Mouse (Mus musculus) ES-E14 (cell line): Measurements from ENCODE around the gene Mcm3ap. TPM values are rescaled to one million over a fixed set of nuclear protein-coding genes. Genes with fewer than 3 reads are reported as not detected.
A peak's percentile ranks its signal among the peaks of the same experiment; 100 is the strongest.

Source experiments
- DNase-seq: peaks from one replicate; pipeline ENCODE4 v3.0.0-alpha.2; 2013; ENCODE audit warnings: low read depth, low spot score
- H3K27ac ChIP-seq: 2 replicates; pipeline ENCODE4 v1.5.1; 2012; ENCODE audit warnings: low read depth, mild to moderate bottlenecking, low read length, moderate library complexity, mixed read lengths; ENCODE audit not compliant: poor library complexity, insufficient read depth, severe bottlenecking
- H3K36me3 ChIP-seq: 2 replicates; pipeline ENCODE4 v1.6.1; 2012; ENCODE audit warnings: mild to moderate bottlenecking, low read length, moderate library complexity, mixed read lengths; ENCODE audit not compliant: control insufficient read depth, poor library complexity, insufficient read depth, severe bottlenecking
- H3K4me1 ChIP-seq, 2 experiments: fragments of 150-350 bp in 1 of 2; sonication (generic) in 1 of 2; 2 replicates each; pipeline ENCODE4 v1.6.1; 2012; ENCODE audit warnings: low read length in 2 of 2, mild to moderate bottlenecking in 1 of 2, mixed read lengths in 1 of 2; ENCODE audit not compliant: control insufficient read depth in 2 of 2, insufficient read depth in 2 of 2, poor library complexity in 1 of 2
- H3K4me3 ChIP-seq, 2 experiments: fragments of 150-350 bp in 1 of 2; sonication (generic) in 1 of 2; 2 replicates each; pipeline ENCODE4 v1.5.1; 2012; ENCODE audit warnings: low read length in 2 of 2, low read depth in 1 of 2, mild to moderate bottlenecking in 1 of 2, mixed read lengths in 1 of 2; ENCODE audit not compliant: insufficient read depth in 1 of 2, poor library complexity in 1 of 2, severe bottlenecking in 1 of 2
- H3K9ac ChIP-seq: 2 replicates; pipeline ENCODE4 v1.6.1; 2012; ENCODE audit warnings: low read depth, mild to moderate bottlenecking, low read length, mixed read lengths; ENCODE audit not compliant: poor library complexity, insufficient read depth, severe bottlenecking
- H3K9me3 ChIP-seq: fragments of 150-350 bp; sonication (generic); 2 replicates; pipeline ENCODE4 v1.6.1; 2012; ENCODE audit warnings: low read depth, mild to moderate bottlenecking, low read length; ENCODE audit not compliant: control insufficient read depth, insufficient read depth
- CHD2 ChIP-seq: IDR thresholded peaks from 2 replicates; pipeline ENCODE4 v1.6.1; 2014; ENCODE audit warnings: mild to moderate bottlenecking, low read depth, low read length, inconsistent platforms
- HCFC1 ChIP-seq: IDR thresholded peaks from 2 replicates; pipeline ENCODE4 v1.6.1; 2012; ENCODE audit warnings: low read length, inconsistent platforms, borderline replicate concordance; ENCODE audit not compliant: insufficient read depth
- MAFK ChIP-seq: IDR thresholded peaks from 2 replicates; pipeline ENCODE4 v1.6.1; 2014; ENCODE audit warnings: mild to moderate bottlenecking, low read depth, low read length, inconsistent platforms; ENCODE audit not compliant: insufficient read depth
- ZC3H11A ChIP-seq: IDR thresholded peaks from 2 replicates; pipeline ENCODE4 v1.6.1; 2012; ENCODE audit warnings: low read depth, mild to moderate bottlenecking, inconsistent platforms, low read length, borderline replicate concordance
- ZNF384 ChIP-seq: IDR thresholded peaks from 2 replicates; pipeline ENCODE4 v1.6.1; 2012; ENCODE audit warnings: low read depth, low read length, inconsistent platforms
- in situ Hi-C, 2 experiments: fragments of 600-800 bp; cut with MboI; formaldehyde crosslinking; loops; one replicate each; pipeline ENCODE4 v1.15.1; 2025; ENCODE audit warnings: low sequenced_read_pairs in 2 of 2, inconsistent platforms in 1 of 2; ENCODE audit not compliant: unreplicated experiment in 2 of 2
- total RNA-seq: library from RNA; depleted of rRNA; stranded (reverse); fragments of 300-350 nt; gene quantifications from 2 replicates; pipeline ENCODE4 v1.2.3, GENCODE M21; 2012; rRNA removed

The Mcm3ap gene
- total RNA-seq = 94.6 and 110 TPM in 2 replicates

- no peaks in the 10 kb centered on the region for H3K9me3 ChIP-seq
- in situ Hi-C loops = no loop called here
- DNase-seq = peak; percentile 82
- H3K27ac ChIP-seq = no peak within 1 kb of the TSS
- H3K4me3 ChIP-seq = peak within 1 kb of the TSS; percentile 93 to 99
- peaks cover 17% of the 10 kb centered on the region for H3K36me3 ChIP-seq
- TF ChIP-seq CHD2 = 0 out of 2 replicates have a peak, but pooled peaks have one; percentile 16
- TF ChIP-seq HCFC1 = peak; percentile 81; the same call in 1 of the 2 replicates
- TF ChIP-seq ZNF384 = peak; percentile 65
- no peak for TF ChIP-seq ZC3H11A
- peaks cover 0 to 5% of the 10 kb centered on the region in 2 experiments; a peak in 2 of 4 replicates for H3K4me1 ChIP-seq
- H3K9ac ChIP-seq = peak within 1 kb of the TSS; percentile 99
These were observed at the start of gene Mcm3ap, which contains the start of gene Ybey for GRCm38 (mm10) chr10:76468203-76469162. Gene Mcm3ap (plus strand): TSS chr10:76468927. Gene Ybey (minus strand): TSS chr10:76469114.

DNA sequence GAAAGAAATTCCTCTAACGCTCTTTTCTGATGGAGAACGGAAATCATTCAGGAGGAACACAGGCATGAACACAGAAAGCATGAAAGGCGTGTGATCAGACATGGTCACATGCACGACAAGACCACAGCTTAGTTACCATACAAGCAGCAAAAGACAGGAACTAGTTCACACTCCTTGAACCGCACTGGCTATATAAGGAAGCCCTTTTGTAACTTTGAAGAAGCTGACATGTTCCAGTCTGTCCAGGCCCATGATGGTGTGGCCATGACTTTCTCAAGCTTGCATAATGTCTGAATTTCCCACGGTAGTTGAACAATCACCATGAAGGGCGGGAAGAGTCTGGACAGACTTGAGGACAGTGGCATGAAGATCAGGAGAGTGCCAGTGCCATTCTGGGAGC is 43.1 kb upstream of the Mcm3ap start:
- Histone ChIP-seq H3K36me3 (peaks cover 59% of the 10 kb centered on the region), H3K4me1 (no peaks in the 10 kb centered on the region), H3K27ac (no peak overlapping the region), H3K4me3 (no peak overlapping the region), H3K9ac (no peak overlapping the region), H3K9me3 (no peaks in the 10 kb centered on the region)
- no peak for DNase-seq
- in situ Hi-C loops = no loop called here
- TF ChIP-seq ZNF384 (no peak), ZC3H11A (no peak), MAFK (no peak), HCFC1 (no peak), CHD2 (no peak)

- DNase-seq = no peak
- H3K9ac ChIP-seq = no peak overlapping the region
- H3K27ac ChIP-seq = no peak overlapping the region
- in situ Hi-C loops = no loop called here
- H3K4me1 ChIP-seq = peaks cover 0 to 7% of the 10 kb centered on the region in 2 experiments; a peak in 3 of 4 replicates
- peaks cover 64% of the 10 kb centered on the region for H3K36me3 ChIP-seq
- H3K9me3 ChIP-seq = no peaks in the 10 kb centered on the region
- no peak overlapping the region for H3K4me3 ChIP-seq
- no peak for TF ChIP-seq MAFK
- TF ChIP-seq ZC3H11A = no peak
- TF ChIP-seq CHD2 = no peak
- no peak for TF ChIP-seq HCFC1
These were observed 34.8 kb upstream of the Mcm3ap start for GRCm38 (mm10) chr10:76433925-76434324.

GRCm38 (mm10) chr10:76439107-76439890 is 29.4 kb upstream of the Mcm3ap start:
- Histone ChIP-seq H3K9ac (peak overlapping the region; percentile 13; the same call in 1 of the 2 replicates), H3K27ac (peak overlapping the region; percentile 45; the same call in 1 of the 2 replicates), H3K4me3 (peak overlapping the region; percentile 31 to 45), H3K9me3 (no peaks in the 10 kb centered on the region), H3K36me3 (peaks cover 36% of the 10 kb centered on the region), H3K4me1 (peaks cover 3 to 18% of the 10 kb centered on the region in 2 experiments; a peak in 3 of 4 replicates)
- in situ Hi-C loops = no loop called here
- peak; percentile 47 for DNase-seq
- TF ChIP-seq ZC3H11A (no peak), ZNF384 (no peak), CHD2 (no peak), HCFC1 (no peak), MAFK (no peak)
